Mouse (Mus musculus): ENCODE results near the gene Def8.

DNA sequence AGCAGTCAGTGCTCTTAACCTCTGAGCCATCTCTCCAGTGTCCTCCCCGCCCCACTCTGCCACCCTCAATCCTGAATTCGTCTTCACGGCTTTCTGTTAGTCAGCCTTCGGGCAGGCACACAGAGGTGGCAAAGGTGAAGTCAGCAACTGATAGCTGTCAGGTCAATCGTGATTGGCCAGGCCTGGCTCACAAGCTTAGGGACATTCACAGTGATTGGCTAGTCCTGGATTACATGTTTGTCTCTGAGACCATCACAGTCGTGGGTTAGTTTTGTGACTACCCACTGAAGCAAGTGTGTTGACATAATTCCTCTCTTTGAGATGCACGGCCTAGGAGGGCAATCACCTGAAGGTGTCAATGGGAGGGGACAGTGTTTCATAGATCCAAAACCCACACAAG is 30.0 kb downstream of the Def8 start:
- TF ChIP-seq CTCF (IDR thresholded peaks at IDR 0.05; ENCODE audit: low read depth) (no peak), EP300 (optimal IDR thresholded peaks at IDR 0.05) (no peak)

Data from stomach, postnatal 0 days (tissue).